Mouse (Mus musculus) liver, postnatal 0 days (tissue): ENCODE measurements around the gene Agap1.

ENCODE experiments used
- CTCF ChIP-seq: sonication (generic); IDR thresholded peaks from 2 replicates; pipeline ENCODE4 v1.5.1; 2016; ENCODE audit warnings: antibody characterized with exemption, low read depth
- EP300 ChIP-seq: IDR thresholded peaks from 2 replicates; pipeline ENCODE4 v1.6.1; 2016; ENCODE audit warnings: antibody characterized with exemption, low read depth, mild to moderate bottlenecking

GRCm38 (mm10) chr1:89880193-89880592 lies 425.6 kb downstream of the Agap1 start:
- TF ChIP-seq CTCF, result no peak
- no peak for TF ChIP-seq EP300
